Mouse (Mus musculus): ENCODE measurements at regions not wholly inside any gene's neighbourhood (a gene's known extent, or its start where the extent isn't known, plus 50 kb on each side); places are given as distances from the start of the nearest gene placed in this dataset.
A peak's percentile ranks its signal among the peaks of the same experiment; 100 is the strongest.

DNA sequence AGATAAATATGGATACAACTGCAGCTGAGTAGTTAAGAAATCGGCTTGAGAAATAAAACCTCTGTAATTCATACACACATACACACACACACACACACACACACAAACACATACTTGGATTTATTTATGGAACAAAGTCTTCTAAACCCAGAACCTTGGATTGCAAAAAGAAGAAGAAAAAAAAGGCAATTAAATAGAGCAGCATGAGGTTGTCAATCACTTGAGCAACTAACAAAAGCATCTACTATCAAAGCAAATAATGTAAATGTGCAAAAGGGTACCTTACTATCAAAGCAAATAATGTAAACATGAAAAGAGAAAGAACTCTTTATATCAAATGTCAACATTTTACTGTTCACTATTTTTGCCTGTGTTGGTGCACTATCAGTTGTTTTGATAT, 826.1 kb upstream of the Nr2f1 start:
- H3K4me2 ChIP-seq = no peak overlapping the region
- H3K4me1 ChIP-seq (ENCODE audit: control insufficient read depth, insufficient read depth, low read length) = no peaks in the 10 kb centered on the region
- H3K27ac ChIP-seq (ENCODE audit: low read depth, low read length) = no peak overlapping the region
- DNase-seq (ENCODE audit: low spot score, missing footprints) (peak; percentile 88), ATAC-seq (ENCODE audit: low FRiP score) (peak; percentile 37)
- H3K9me3 ChIP-seq (ENCODE audit: control insufficient read depth, low read length) = no peaks in the 10 kb centered on the region
- H3K27me3 ChIP-seq (ENCODE audit: control insufficient read depth, insufficient read depth, low read length) = no peaks in the 10 kb centered on the region
- 26% methylated on average over 1 of the region's 1 CpGs for WGBS
- no peaks in the 10 kb centered on the region for H3K36me3 ChIP-seq (ENCODE audit: control insufficient read depth, insufficient read depth, low read length)
- H3K4me3 ChIP-seq (ENCODE audit: low read depth, low read length) = no peak overlapping the region
- no peak overlapping the region for H3K9ac ChIP-seq (ENCODE audit: low read length)

DNA sequence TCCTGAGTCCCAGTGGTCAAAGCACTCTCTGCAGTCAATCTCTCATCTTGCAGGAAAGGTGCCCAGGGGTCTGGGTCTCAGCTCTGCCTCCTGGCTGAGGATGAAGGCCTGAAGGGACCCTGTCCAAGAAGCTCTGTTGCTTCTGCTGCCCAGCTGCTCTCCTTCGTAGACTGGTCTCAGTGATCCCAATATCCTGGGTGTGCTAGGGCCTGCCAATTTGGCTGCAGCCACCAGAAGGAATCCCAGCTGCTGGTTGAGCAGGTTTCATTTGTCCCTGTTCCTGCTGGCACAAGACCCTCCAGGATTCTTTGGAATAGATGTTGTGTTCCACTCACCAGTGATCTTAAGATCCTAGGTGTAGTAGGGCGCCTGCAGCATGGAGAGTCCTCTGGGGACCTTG, 818.5 kb upstream of the Nr2f1 start:
- 89% methylated on average over 2 of the region's 2 CpGs for WGBS
- H3K9me3 ChIP-seq (ENCODE audit: control insufficient read depth, low read length) = no peaks in the 10 kb centered on the region
- H3K4me1 ChIP-seq (ENCODE audit: control insufficient read depth, insufficient read depth, low read length) = no peaks in the 10 kb centered on the region
- no peak overlapping the region for H3K9ac ChIP-seq (ENCODE audit: low read length)
- H3K27me3 ChIP-seq (ENCODE audit: control insufficient read depth, insufficient read depth, low read length) = no peaks in the 10 kb centered on the region
- no peak overlapping the region for H3K4me3 ChIP-seq (ENCODE audit: low read depth, low read length)
- DNase-seq (ENCODE audit: low spot score, missing footprints) = peak; percentile 39
- H3K36me3 ChIP-seq (ENCODE audit: control insufficient read depth, insufficient read depth, low read length) = no peaks in the 10 kb centered on the region
- ATAC-seq (ENCODE audit: low FRiP score) = no peak
- no peak overlapping the region for H3K27ac ChIP-seq (ENCODE audit: low read depth, low read length)
- no peak overlapping the region for H3K4me2 ChIP-seq

- ATAC-seq (ENCODE audit: low FRiP score) = no peak
- WGBS = 91% methylated on average over 1 of the region's 1 CpGs
Measured at GRCm38 (mm10) chr13:79003313-79003712, 803.8 kb upstream of the Nr2f1 start.

GRCm38 (mm10) chr13:78998855-78999254, 799.3 kb upstream of the Nr2f1 start:
- no peaks in the 10 kb centered on the region for H3K9me3 ChIP-seq (ENCODE audit: control insufficient read depth, low read length)
- WGBS = 57% methylated on average over 2 of the region's 2 CpGs
- H3K4me1 ChIP-seq (ENCODE audit: control insufficient read depth, insufficient read depth, low read length) = no peaks in the 10 kb centered on the region
- H3K27ac ChIP-seq (ENCODE audit: low read depth, low read length) = no peak overlapping the region
- no peaks in the 10 kb centered on the region for H3K27me3 ChIP-seq (ENCODE audit: control insufficient read depth, insufficient read depth, low read length)
- H3K4me3 ChIP-seq (ENCODE audit: low read depth, low read length) = no peak overlapping the region
- ATAC-seq (ENCODE audit: low FRiP score) = no peak
- H3K9ac ChIP-seq (ENCODE audit: low read length) = no peak overlapping the region
- DNase-seq (ENCODE audit: low spot score, missing footprints) = no peak
- H3K36me3 ChIP-seq (ENCODE audit: control insufficient read depth, insufficient read depth, low read length) = no peaks in the 10 kb centered on the region
- no peak overlapping the region for H3K4me2 ChIP-seq

More at GRCm38 (mm10) chr13:79003313-79003712, 803.8 kb upstream of the Nr2f1 start:
- Histone ChIP-seq H3K36me3 (ENCODE audit: control insufficient read depth, insufficient read depth, low read length) (no peaks in the 10 kb centered on the region), H3K9ac (ENCODE audit: low read length) (no peak overlapping the region), H3K4me3 (ENCODE audit: low read depth, low read length) (no peak overlapping the region), H3K4me1 (ENCODE audit: control insufficient read depth, insufficient read depth, low read length) (no peaks in the 10 kb centered on the region), H3K27ac (ENCODE audit: low read depth, low read length) (no peak overlapping the region), H3K27me3 (ENCODE audit: control insufficient read depth, insufficient read depth, low read length) (no peaks in the 10 kb centered on the region), H3K4me2 (no peak overlapping the region), H3K9me3 (ENCODE audit: control insufficient read depth, low read length) (no peaks in the 10 kb centered on the region)
- no peak for DNase-seq (ENCODE audit: low spot score, missing footprints)

- no peaks in the 10 kb centered on the region for H3K27me3 ChIP-seq (ENCODE audit: control insufficient read depth, insufficient read depth, low read length)
- no peaks in the 10 kb centered on the region for H3K4me1 ChIP-seq (ENCODE audit: control insufficient read depth, insufficient read depth, low read length)
- no peak overlapping the region for H3K9ac ChIP-seq (ENCODE audit: low read length)
- no peak overlapping the region for H3K27ac ChIP-seq (ENCODE audit: low read depth, low read length)
- H3K4me2 ChIP-seq = no peak overlapping the region
- DNase-seq (ENCODE audit: low spot score, missing footprints) = no peak
- ATAC-seq (ENCODE audit: low FRiP score) = no peak
- no peaks in the 10 kb centered on the region for H3K36me3 ChIP-seq (ENCODE audit: control insufficient read depth, insufficient read depth, low read length)
- 83% methylated on average over 3 of the region's 3 CpGs for WGBS
- no peaks in the 10 kb centered on the region for H3K9me3 ChIP-seq (ENCODE audit: control insufficient read depth, low read length)
- no peak overlapping the region for H3K4me3 ChIP-seq (ENCODE audit: low read depth, low read length)
Measured at GRCm38 (mm10) chr13:78992326-78992725, 792.8 kb upstream of the Nr2f1 start.

DNA sequence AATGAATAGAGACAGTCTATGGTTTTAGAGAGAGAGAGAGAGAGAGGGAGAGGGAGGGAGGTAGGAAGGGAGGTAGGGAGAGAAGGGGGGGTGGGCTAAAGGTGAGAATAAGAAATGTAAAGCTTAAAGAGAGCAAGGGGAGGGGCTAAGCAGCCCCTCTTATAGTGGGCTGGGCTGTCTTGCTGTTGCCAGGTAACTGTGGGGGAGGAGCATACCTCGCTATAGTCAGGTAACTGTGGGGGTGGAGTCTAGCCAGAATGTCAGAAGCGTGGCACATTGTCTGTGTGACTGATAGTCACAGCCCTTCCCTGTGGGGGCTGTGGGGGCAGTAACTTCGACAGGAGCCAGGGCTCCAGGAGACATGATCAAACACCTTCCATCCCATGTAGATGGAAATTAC, 786.4 kb upstream of the Nr2f1 start:
- ATAC-seq (ENCODE audit: low FRiP score) (0 out of 2 replicates have a peak, but pooled peaks have one; percentile 42), DNase-seq (ENCODE audit: low spot score, missing footprints) (no peak)
- H3K36me3 ChIP-seq (ENCODE audit: control insufficient read depth, insufficient read depth, low read length) = no peaks in the 10 kb centered on the region
- H3K9ac ChIP-seq (ENCODE audit: low read length) = no peak overlapping the region
- no peak overlapping the region for H3K4me2 ChIP-seq
- H3K4me1 ChIP-seq (ENCODE audit: control insufficient read depth, insufficient read depth, low read length) = no peaks in the 10 kb centered on the region
- WGBS = 31% methylated on average over 3 of the region's 3 CpGs
- no peak overlapping the region for H3K4me3 ChIP-seq (ENCODE audit: low read depth, low read length)
- no peaks in the 10 kb centered on the region for H3K27me3 ChIP-seq (ENCODE audit: control insufficient read depth, insufficient read depth, low read length)
- no peaks in the 10 kb centered on the region for H3K9me3 ChIP-seq (ENCODE audit: control insufficient read depth, low read length)
- no peak overlapping the region for H3K27ac ChIP-seq (ENCODE audit: low read depth, low read length)

- no peak for ATAC-seq (ENCODE audit: low FRiP score)
- H3K27ac ChIP-seq (ENCODE audit: low read depth, low read length) = no peak overlapping the region
- 86% methylated on average over 3 of the region's 3 CpGs for WGBS
- no peak overlapping the region for H3K4me2 ChIP-seq
- no peak for DNase-seq (ENCODE audit: low spot score, missing footprints)
- no peak overlapping the region for H3K9ac ChIP-seq (ENCODE audit: low read length)
- no peaks in the 10 kb centered on the region for H3K4me1 ChIP-seq (ENCODE audit: control insufficient read depth, insufficient read depth, low read length)
- no peaks in the 10 kb centered on the region for H3K36me3 ChIP-seq (ENCODE audit: control insufficient read depth, insufficient read depth, low read length)
- no peak overlapping the region for H3K4me3 ChIP-seq (ENCODE audit: low read depth, low read length)
- H3K9me3 ChIP-seq (ENCODE audit: control insufficient read depth, low read length) = no peaks in the 10 kb centered on the region
- no peaks in the 10 kb centered on the region for H3K27me3 ChIP-seq (ENCODE audit: control insufficient read depth, insufficient read depth, low read length)
Measured at GRCm38 (mm10) chr13:78977224-78977780, 777.7 kb upstream of the Nr2f1 start.

- Histone ChIP-seq H3K4me1 (ENCODE audit: control insufficient read depth, insufficient read depth, low read length) (peaks cover 9% of the 10 kb centered on the region; the same call in 1 of the 2 replicates), H3K27ac (ENCODE audit: low read depth, low read length) (peak overlapping the region; percentile 0; the same call in 1 of the 2 replicates), H3K27me3 (ENCODE audit: control insufficient read depth, insufficient read depth, low read length) (no peaks in the 10 kb centered on the region), H3K9me3 (ENCODE audit: control insufficient read depth, low read length) (no peaks in the 10 kb centered on the region), H3K36me3 (ENCODE audit: control insufficient read depth, insufficient read depth, low read length) (no peaks in the 10 kb centered on the region), H3K4me3 (ENCODE audit: low read depth, low read length) (no peak overlapping the region), H3K9ac (ENCODE audit: low read length) (no peak overlapping the region), H3K4me2 (no peak overlapping the region)
- DNase-seq (ENCODE audit: low spot score, missing footprints) (no peak), ATAC-seq (ENCODE audit: low FRiP score) (no peak)
- 25% methylated on average over 5 of the region's 5 CpGs for WGBS
Measured at GRCm38 (mm10) chr13:78938351-78938741, 738.8 kb upstream of the Nr2f1 start.

GRCm38 (mm10) chr13:78937389-78938350, 738.1 kb upstream of the Nr2f1 start:
- Histone ChIP-seq H3K4me3 (ENCODE audit: low read depth, low read length) (no peak overlapping the region), H3K9me3 (ENCODE audit: control insufficient read depth, low read length) (no peaks in the 10 kb centered on the region), H3K27me3 (ENCODE audit: control insufficient read depth, insufficient read depth, low read length) (no peaks in the 10 kb centered on the region), H3K36me3 (ENCODE audit: control insufficient read depth, insufficient read depth, low read length) (no peaks in the 10 kb centered on the region), H3K9ac (ENCODE audit: low read length) (no peak overlapping the region), H3K4me1 (ENCODE audit: control insufficient read depth, insufficient read depth, low read length) (peaks cover 9% of the 10 kb centered on the region; the same call in 1 of the 2 replicates), H3K4me2 (no peak overlapping the region; the same call in 1 of the 2 replicates), H3K27ac (ENCODE audit: low read depth, low read length) (peak overlapping the region; percentile 0; the same call in 1 of the 2 replicates)
- peak; percentile 91 for DNase-seq (ENCODE audit: low spot score, missing footprints)
- WGBS = 40% methylated on average over 7 of the region's 7 CpGs
- peak; percentile 91 for ATAC-seq (ENCODE audit: low FRiP score)
